Mouse (Mus musculus) megakaryocyte, embryonic 14.5 days (primary cell): Measurements from ENCODE around the gene Sla2. TPM values are rescaled to one million over a fixed set of nuclear protein-coding genes. Genes with fewer than 3 reads are reported as not detected.
A peak's percentile ranks its signal among the peaks of the same experiment; 100 is the strongest.
"Not testable (repeated sequence)": the region's sequence is repeated elsewhere in the genome, so short reads cannot be mapped to it uniquely, and the experiment has no call there.

ENCODE experiments used
- H3K27me3 ChIP-seq: replicated peaks from 2 replicates; pipeline ENCODE3; 2012; ENCODE audit warnings: inconsistent platforms
- H3K36me3 ChIP-seq: replicated peaks from 2 replicates; pipeline ENCODE3; 2012; ENCODE audit warnings: low read length, inconsistent platforms, mixed read lengths
- H3K4me1 ChIP-seq: 2 replicates; pipeline ENCODE4 v1.6.1; 2012; ENCODE audit warnings: inconsistent platforms
- H3K4me3 ChIP-seq: replicated peaks from 2 replicates; pipeline ENCODE3; 2012; ENCODE audit warnings: moderate library complexity, mild to moderate bottlenecking, inconsistent platforms
- H3K9me3 ChIP-seq: 2 replicates; pipeline ENCODE4 v1.6.1; 2012; ENCODE audit warnings: inconsistent platforms
- FLI1 ChIP-seq: IDR thresholded peaks from 2 replicates; pipeline ENCODE4 v1.6.1; 2012; ENCODE audit warnings: low read length, inconsistent platforms, mixed read lengths
- GATA1 ChIP-seq: IDR thresholded peaks from 3 replicates; pipeline ENCODE4 v1.6.1; 2012; ENCODE audit warnings: mixed read lengths, low read length, inconsistent platforms, borderline replicate concordance
- polyA plus RNA-seq: library from polyadenylated mRNA; stranded (reverse); fragments of >175 nt; gene quantifications from 2 replicates; pipeline ENCODE4 v1.2.3, GENCODE M21; 2012; ENCODE audit warnings: low replicate concordance; ENCODE audit not compliant: insufficient read depth

Sla2 gene
- polyA plus RNA-seq, 1 experiment, result 86.1 TPM

DNA sequence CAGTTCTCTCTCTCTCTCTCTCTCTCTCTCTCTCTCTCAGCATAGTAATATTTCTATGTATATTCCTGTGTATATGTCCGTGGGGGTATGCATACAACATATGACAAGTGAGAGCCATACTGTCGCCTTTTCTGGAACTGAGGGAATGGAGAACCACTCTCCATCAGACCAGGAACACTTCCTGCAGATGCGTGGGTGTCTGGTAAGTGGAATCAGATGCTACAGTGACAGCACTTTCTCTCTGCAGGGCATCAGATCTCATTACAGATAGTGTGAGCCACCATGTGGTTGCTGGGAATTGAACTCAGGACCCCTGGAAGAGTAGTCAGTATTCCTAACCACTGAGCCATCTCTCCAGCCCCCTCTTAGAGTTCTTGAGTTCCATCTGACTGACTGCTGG lies 1.5 kb upstream of the Sla2 start:
- Histone ChIP-seq H3K36me3 (peaks cover 2% of the 10 kb centered on the region), H3K4me3 (no peak overlapping the region), H3K9me3 (no peaks in the 10 kb centered on the region), H3K27me3 (peaks cover 2% of the 10 kb centered on the region), H3K4me1 (peaks cover 64% of the 10 kb centered on the region)
- TF ChIP-seq GATA1 (no peak), FLI1 (no peak)

- TF ChIP-seq FLI1 (no peak), GATA1 (no peak)
- Histone ChIP-seq H3K27me3 (peaks cover 2% of the 10 kb centered on the region), H3K9me3 (no peaks in the 10 kb centered on the region), H3K4me1 (peaks cover 87% of the 10 kb centered on the region), H3K4me3 (peak overlapping the region; percentile 92), H3K36me3 (peaks cover 24% of the 10 kb centered on the region)
These were observed 834 bp downstream of the Sla2 start for GRCm38 (mm10) chr2:156886084-156886631.

DNA sequence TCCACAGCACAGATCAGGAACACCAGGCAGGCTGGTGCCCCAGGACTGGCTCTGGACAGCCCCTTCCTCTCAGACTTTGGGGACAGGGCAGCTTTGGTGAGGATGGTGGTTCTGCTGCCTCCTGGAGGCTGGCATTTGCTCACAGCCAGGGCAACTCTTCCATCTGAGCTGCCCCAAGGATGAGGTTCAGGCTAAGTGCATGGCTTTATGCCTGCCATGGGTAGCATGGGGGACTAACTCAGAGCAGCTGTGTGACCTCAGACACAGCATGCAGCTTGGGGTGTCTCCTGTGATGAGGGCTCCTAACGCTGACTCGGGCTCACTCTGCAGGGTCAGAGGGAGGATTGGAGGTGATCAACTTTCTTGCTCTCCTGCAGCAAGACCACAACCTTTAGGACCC lies 1.3 kb downstream of the Sla2 start:
- H3K4me3 ChIP-seq, result peak overlapping the region; percentile 92
- H3K9me3 ChIP-seq, H3K27me3 ChIP-seq: not testable (repeated sequence)
- H3K36me3 ChIP-seq, result peaks cover 25% of the 10 kb centered on the region
- peaks cover 89% of the 10 kb centered on the region for H3K4me1 ChIP-seq

GRCm38 (mm10) chr2:156884396-156885211 lies 2.4 kb downstream of the Sla2 start:
- Histone ChIP-seq H3K4me1 (peaks cover 95% of the 10 kb centered on the region), H3K9me3 (no peaks in the 10 kb centered on the region), H3K4me3 (peak overlapping the region; percentile 92), H3K36me3 (peaks cover 36% of the 10 kb centered on the region), H3K27me3 (peaks cover 2% of the 10 kb centered on the region)
- TF ChIP-seq GATA1 (peak; percentile 70; the same call in 1 of the 3 replicates), FLI1 (no peak)

DNA sequence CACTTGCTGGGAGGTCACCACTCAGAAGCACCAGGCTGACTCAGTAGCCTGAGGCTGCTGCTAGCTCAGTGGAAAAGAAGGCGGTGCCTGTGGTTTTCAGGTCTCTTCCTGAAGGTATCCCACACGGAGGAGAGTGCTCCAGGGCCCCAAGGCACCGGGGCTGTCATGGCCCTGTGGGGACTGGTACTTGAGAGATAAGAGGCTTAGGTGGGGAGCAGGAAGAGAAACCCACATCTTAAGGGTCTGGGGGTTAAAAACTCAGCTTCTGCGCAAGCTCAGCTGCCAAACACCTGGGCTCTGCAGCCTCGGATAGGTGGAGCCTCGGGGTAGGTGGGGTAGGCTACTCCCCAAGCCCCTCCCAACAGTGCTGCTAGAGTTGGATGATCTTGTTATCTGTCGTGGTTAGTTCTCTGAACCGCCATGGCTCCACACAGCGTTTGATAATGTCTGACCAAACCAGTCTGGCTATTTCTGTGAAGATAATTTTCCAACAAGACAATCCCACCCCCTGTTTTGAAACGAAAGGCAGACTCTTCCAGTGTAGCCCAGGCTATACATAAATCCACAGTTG lies 4.5 kb downstream of the Sla2 start:
- Histone ChIP-seq H3K27me3 (no peaks in the 10 kb centered on the region), H3K9me3 (no peaks in the 10 kb centered on the region), H3K36me3 (peaks cover 56% of the 10 kb centered on the region), H3K4me1 (peaks cover 99% of the 10 kb centered on the region), H3K4me3 (peak overlapping the region; percentile 71)
- TF ChIP-seq GATA1 (no peak), FLI1 (no peak)

GRCm38 (mm10) chr2:156879541-156879940 lies 7.5 kb downstream of the Sla2 start:
- peaks cover 99% of the 10 kb centered on the region for H3K4me1 ChIP-seq
- peaks cover 86% of the 10 kb centered on the region for H3K36me3 ChIP-seq
- H3K27me3 ChIP-seq, result no peaks in the 10 kb centered on the region
- no peak for TF ChIP-seq FLI1
- no peak for TF ChIP-seq GATA1
- H3K4me3 ChIP-seq, result peak overlapping the region; percentile 23
- H3K9me3 ChIP-seq, result no peaks in the 10 kb centered on the region

DNA sequence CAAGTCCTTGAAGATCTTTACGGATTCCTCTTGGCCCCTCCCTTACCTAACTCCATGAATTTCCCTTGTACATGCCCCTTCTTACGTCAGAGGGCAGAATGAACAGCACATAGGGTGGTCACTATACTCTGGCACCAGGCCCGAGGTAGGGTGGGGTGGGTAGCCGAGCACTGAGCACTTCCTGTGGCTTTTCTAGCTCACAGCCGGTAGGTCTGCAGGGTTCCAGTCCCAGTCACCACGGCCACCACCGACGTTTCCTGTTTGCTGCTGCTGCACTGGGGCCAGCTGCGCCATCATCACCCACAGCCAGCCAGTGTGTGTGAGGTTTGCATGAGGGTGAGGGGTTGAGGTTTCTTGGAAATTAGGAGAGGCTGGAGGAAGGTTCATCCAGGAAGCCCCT lies 9.3 kb downstream of the Sla2 start:
- no peaks in the 10 kb centered on the region for H3K27me3 ChIP-seq
- peak overlapping the region; percentile 78 for H3K4me3 ChIP-seq
- no peaks in the 10 kb centered on the region for H3K9me3 ChIP-seq
- H3K36me3 ChIP-seq, result peaks cover 96% of the 10 kb centered on the region
- H3K4me1 ChIP-seq, result peaks cover 99% of the 10 kb centered on the region
- TF ChIP-seq GATA1, result no peak
- no peak for TF ChIP-seq FLI1

GRCm38 (mm10) chr2:156874760-156875510 lies 12.1 kb downstream of the Sla2 start:
- Histone ChIP-seq H3K9me3 (no peaks in the 10 kb centered on the region), H3K4me1 (peaks cover 100% of the 10 kb centered on the region), H3K36me3 (peaks cover 100% of the 10 kb centered on the region), H3K4me3 (peak overlapping the region; percentile 9), H3K27me3 (no peaks in the 10 kb centered on the region)
- no peak for TF ChIP-seq FLI1
- TF ChIP-seq GATA1, result no peak

DNA sequence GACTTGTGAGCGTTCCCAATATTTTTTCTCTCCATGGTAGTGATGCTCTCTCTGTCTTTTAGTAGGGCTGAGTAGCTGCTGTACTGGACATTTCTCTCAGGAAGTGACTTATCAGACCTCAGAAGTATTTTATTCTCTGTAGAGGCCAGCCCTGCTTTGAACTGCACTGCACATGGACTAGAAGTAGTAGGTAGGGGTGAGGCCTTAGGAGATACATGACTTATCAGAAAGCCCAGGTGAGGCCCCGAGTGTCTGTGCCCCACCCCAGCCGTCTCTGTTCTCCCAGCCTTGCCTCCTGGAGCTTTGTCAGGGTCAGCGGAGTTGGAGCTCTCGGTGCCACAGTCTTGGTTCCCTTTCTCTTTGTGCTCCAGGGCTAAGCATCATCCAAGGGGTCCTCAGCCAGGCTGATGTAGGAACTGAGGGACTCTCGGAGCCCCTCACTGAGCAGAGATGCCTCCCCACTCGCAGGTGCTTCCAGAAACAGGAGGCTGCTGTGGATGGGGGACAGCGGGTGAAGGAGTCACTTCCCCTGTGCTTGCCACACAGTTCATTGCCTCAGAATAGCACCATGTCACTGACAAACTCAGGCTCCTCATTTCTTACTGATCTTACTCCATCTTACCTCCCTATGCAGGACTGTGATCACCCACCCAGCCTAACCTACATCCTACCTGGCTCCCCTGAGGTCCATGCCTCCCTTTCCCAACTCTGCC lies 12.8 kb downstream of the Sla2 start:
- Histone ChIP-seq H3K27me3 (no peaks in the 10 kb centered on the region), H3K4me3 (peak overlapping the region; percentile 9), H3K36me3 (peaks cover 100% of the 10 kb centered on the region), H3K9me3 (no peaks in the 10 kb centered on the region), H3K4me1 (peaks cover 100% of the 10 kb centered on the region)
- no peak for TF ChIP-seq FLI1
- TF ChIP-seq GATA1, result no peak
